Mouse (Mus musculus) common myeloid progenitor, adult 5-6 weeks (primary cell): Measurements from ENCODE around the gene Ift122. TPM values are rescaled to one million over a fixed set of nuclear protein-coding genes. Genes with fewer than 3 reads are reported as not detected.
A peak's percentile ranks its signal among the peaks of the same experiment; 100 is the strongest.

ENCODE experiments used
- ATAC-seq: replicated peaks from 2 replicates; pipeline ENCODE4 v1.8.0; 2016; ENCODE audit warnings: low read depth, mild to moderate bottlenecking, moderate TSS enrichment, inconsistent platforms; ENCODE audit not compliant: poor library complexity, severe bottlenecking
- total RNA-seq: library from RNA; stranded (forward); fragments of 200-1000, 187-1606 nt; gene quantifications from 2 replicates; pipeline ENCODE4 v1.2.3, GENCODE M21; 2017

Gene Ift122
- 4.9 and 6.2 TPM in 2 replicates for total RNA-seq

DNA sequence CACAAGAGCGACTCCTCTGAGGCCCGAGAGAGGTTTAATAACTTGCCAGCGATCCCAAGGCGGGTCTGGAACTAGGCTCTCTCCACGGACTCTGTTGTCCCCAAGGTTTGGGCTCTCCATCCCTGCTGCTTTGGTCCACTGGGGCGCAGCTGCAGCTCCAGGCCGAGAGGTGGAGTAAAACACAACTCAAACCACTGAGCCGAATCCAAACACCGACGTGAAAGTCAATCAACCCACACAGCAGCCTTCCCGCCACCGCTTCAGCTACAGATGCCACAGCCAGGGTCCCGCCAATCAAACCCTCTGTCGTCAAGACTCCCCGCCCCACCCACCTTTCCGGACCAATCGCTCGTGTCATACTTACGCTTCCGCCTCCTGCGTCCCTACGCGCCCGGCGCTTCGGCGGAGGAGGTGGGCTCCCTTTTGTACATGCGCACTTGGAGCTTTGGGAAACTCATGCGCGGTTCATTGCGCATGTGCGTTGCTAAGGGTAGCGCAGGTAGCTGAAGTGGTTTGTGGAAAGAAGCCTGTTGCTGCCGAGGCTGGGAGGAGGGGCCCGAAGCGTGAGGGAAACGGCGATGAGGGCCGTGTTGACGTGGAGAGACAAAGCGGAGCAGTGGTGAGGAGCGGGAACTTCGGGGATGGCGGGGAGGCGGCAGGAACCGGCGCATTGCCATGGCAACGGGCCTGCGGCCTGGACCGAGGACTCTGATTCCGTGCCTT lies at the start of gene Ift122, which contains the start of gene Mbd4:
TSS of gene Ift122 (plus strand) at position 380 of the 723 bp plus-strand sequence.
TSS of gene Mbd4 (minus strand) at position 281 of the 723 bp plus-strand sequence.
- ATAC-seq = peak; percentile 96

DNA sequence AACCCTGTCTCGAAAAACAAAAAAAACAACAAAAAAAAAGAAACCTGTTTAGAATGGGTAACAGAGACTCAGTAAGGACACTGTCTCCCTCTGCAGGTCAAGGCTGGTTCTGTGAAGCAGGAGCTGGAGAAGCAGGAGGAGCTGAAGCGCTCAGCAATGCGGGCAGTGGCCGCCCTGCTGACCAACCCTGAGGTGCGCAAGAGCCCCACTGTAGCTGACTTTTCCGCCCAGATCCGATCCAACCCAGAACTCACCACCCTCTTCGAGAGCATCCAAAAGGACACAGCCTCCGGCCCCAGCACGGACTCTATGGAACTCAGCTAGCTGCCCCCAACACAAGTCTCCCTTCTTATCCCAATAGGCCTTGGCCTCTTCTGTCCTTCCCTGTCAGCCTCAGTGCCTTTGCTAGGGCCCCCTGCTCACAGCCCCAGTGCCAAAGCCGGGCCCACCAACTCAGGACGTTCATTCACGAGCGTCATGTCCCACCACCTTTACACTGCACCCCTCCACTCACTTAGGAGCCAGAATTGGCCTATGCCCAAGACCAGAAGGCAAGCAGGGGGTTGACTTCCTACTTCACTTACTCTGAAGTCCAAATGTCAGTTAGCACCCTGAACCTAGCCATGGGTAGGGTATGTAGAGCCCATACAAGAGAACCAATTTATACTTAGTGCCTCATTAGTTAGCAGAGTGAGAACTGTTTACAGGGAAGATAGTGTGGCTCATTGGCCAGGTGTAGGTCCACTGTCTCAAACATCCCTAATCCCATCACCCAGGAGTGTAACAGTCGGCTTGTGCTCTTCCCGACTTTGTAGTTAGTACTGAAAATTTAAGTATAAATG lies 49.5 kb upstream of the Ift122 start:
- ATAC-seq = peak; percentile 83

GRCm38 (mm10) chr6:115804432-115805192 lies 48.7 kb upstream of the Ift122 start:
- ATAC-seq = no peak

GRCm38 (mm10) chr6:115807464-115808195 lies 45.6 kb upstream of the Ift122 start:
- ATAC-seq = no peak

DNA sequence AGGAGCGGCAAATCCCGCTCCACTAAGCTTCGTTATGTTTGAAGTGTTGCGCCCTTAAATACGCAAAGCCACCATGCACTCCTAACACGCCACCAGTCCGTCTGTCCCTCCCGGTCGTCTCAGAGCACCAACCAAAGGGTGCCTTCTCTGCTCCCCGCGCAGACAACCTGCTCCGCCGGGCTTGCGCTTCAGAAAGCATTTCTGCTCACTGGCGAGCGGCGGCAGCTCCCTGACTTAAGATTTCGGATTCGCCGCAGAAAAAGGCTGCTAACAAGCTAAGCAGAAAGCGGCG lies 45.1 kb upstream of the Ift122 start:
- no peak for ATAC-seq

- peak; percentile 85 for ATAC-seq
Measured at GRCm38 (mm10) chr6:115808488-115809231, 44.6 kb upstream of the Ift122 start, which contains the start of gene Rpl32. Gene Rpl32 (minus strand): TSS chr6:115808747.

- ATAC-seq = no peak
Measured at GRCm38 (mm10) chr6:115811606-115812005, 41.7 kb upstream of the Ift122 start.

DNA sequence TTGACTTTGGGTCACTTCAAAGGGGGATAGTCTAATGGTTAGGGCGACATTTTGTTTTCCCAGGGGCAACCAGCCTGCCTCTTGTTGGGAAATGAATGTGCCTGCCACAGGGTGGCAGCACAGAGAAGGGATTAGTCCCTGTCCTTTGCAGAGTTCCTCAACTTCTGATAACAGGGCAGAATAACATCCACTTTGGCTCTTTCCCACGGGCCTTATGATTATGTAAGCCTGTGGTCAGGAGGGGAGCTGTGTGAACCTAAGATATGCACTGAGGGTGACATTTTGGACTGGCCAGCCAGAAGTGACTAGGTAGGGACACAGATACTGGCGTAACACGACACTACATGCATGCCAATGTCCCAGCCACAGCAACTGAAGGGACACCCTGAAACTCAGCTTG lies 39.2 kb upstream of the Ift122 start:
- peak; percentile 89 for ATAC-seq

DNA sequence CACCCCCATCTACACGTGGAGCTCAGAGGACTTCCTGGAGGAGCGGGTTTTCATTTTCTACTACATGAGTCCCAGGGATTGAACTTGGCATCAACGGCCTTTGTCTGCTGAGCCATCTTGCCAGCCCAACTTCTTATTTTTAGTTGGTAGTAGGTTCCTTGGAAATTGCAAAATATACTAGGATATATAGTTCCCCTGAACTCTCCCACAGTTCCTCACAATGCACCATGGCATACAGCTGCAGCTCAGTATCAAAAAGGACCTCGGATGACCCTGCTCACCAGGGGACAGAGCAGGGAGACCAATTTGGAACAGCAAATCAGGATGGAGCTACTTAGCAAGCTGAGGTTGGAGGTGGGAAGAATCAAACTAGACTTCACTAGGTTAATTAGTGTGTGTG lies 38.2 kb upstream of the Ift122 start:
- ATAC-seq = no peak

- no peak for ATAC-seq
Measured at GRCm38 (mm10) chr6:115818129-115818528, 35.1 kb upstream of the Ift122 start.

- no peak for ATAC-seq
Measured at GRCm38 (mm10) chr6:115821216-115821993, 31.9 kb upstream of the Ift122 start.

- peak; percentile 100 for ATAC-seq
Measured at GRCm38 (mm10) chr6:115823850-115824464, 29.3 kb upstream of the Ift122 start.

GRCm38 (mm10) chr6:115830779-115831601 lies 22.3 kb upstream of the Ift122 start:
- no peak; the same call in 1 of the 2 replicates for ATAC-seq

GRCm38 (mm10) chr6:115832152-115832850 lies 21.0 kb upstream of the Ift122 start:
- no peak for ATAC-seq

DNA sequence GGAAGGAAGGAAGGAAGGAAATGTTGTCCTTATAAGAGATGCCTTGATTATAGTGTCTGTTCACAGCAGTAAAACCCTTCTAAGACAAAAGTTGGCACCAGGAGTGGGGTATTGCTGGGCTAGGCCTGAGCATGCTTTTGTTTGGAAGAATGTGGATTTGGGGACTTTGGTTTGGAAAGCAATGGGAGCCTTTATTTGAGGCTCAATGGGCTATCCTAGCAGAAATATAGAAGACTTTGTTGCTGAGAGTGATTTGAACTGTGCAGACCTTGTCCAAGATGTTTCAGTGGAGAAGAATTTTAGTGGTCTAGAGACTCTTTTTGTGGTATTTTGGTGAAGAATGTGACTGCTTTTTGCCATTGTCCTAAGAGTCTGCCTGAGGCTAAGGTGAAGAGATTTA lies 19.4 kb upstream of the Ift122 start:
- ATAC-seq = no peak

DNA sequence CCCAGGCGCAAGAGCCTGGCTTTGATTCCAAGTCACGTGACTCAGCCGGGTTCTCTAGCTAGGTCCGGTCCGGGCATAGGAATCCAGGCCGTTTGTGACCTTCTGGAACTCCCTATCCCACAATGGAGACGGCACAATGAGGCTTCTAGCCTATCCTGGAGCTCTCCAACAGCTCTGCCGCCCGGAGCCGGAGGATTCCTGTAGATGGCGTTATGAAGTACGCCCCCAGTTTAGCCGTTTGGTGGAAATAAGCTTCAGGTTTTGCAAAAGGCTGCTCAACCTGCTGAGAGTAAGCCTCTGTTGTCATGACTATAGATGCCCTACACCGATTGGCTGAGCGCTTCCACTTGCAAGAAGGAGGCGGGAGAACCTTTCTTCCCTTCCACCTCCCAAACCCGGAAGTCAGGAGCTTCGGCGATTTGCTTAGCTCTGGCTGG lies 15.1 kb upstream of the Ift122 start, which contains the start of gene Efcab12:
TSS of gene Efcab12 (minus strand) at position 252 of the 437 bp plus-strand sequence.
- ATAC-seq = peak; percentile 99
